Mouse (Mus musculus) layer of hippocampus, adult 8-10 months (tissue): ENCODE data around the gene Rcan2. TPM values are rescaled to one million over a fixed set of nuclear protein-coding genes. Genes with fewer than 3 reads are reported as not detected.
"Not testable (repeated sequence)": the region's sequence is repeated elsewhere in the genome, so short reads cannot be mapped to it uniquely, and the experiment has no call there.

Source experiments
- DNase-seq, 2 experiments: peaks; one replicate each; pipeline ENCODE4 v3.0.0; 2022; ENCODE audit warnings: low spot score in 2 of 2
- total RNA-seq, 4 experiments: library from RNA; stranded (reverse); gene quantifications; 2 replicates each; pipeline ENCODE4 v1.2.4; 2022

Rcan2 gene
- total RNA-seq, 4 experiments from 2014 or later: 96.1 to 102 (median 98.4) TPM

DNA sequence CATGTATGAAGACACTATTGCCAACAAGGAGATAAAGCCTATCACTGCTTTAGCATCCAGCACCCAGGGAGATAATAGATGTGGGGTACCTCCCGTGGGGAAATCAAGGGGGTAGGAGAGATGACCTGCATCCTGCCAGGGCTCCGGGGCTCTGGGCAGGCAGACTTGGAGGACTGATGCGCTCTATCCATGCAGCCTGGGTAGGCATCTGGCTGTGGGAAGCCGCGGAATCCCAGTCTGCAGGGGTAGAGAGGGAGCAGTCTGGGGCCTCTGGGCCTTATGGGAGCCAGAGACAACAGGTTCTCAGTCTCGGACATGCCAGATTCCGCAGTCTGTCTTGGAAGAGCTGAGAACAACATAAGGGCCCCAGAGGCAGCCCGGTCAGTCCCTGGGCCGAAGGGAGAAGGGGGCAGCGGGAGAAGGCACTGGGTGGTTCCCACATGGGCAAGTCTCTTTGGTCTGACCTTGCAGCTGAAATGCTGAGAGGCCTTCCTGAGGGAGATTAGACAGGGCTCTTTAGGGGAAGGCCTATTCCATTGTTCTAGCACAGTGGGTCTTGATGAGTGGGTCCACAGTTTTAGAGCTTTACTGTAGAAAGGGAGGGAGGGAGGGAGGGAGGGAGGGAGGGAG is 23.7 kb downstream of the Rcan2 start:
- no peak for DNase-seq

DNA sequence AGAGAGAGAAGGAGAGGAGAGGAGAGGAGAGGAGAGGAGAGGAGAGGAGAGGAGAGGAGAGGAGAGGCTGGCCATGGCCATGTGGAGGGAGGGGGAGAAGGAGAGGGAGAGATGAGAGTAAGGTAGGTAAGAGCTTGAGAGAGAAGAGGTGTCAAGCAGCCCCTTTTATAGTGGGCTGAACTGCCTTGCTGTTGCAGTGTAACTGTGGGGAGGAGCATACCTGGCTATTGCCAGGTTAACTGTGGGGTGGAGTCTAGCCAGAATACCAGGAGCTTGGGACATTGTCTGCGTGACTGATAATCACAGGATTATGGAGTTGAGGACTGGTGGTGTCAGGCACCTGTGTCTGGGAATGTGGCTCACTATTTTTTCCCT is 24.2 kb downstream of the Rcan2 start:
- DNase-seq: not testable (repeated sequence)

GRCm38 (mm10) chr17:43827261-43827660 is 26.1 kb downstream of the Rcan2 start:
- no peak for DNase-seq

- DNase-seq: no peak
Observed at GRCm38 (mm10) chr17:43832401-43833124, 31.4 kb downstream of the Rcan2 start.

DNA sequence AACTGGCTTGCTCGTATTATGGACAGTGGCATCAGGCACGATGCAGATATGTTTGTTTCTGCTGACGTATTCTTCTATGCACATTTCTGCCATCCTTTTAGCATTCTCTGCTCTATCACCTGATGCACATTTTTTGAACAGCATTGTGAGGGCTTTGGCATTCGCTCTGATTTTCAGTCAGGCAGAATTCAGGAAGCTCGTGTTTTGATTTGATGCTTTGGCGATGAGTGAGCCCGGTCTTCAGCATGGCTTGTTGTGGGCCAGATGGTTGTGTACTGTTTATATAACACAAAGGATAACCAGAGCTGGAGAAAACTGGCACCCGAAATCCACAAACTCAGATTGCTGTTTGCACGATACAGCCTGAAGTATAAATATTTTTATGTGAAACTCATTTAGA is 39.1 kb downstream of the Rcan2 start:
- DNase-seq: peak; percentile 33 to 40

DNA sequence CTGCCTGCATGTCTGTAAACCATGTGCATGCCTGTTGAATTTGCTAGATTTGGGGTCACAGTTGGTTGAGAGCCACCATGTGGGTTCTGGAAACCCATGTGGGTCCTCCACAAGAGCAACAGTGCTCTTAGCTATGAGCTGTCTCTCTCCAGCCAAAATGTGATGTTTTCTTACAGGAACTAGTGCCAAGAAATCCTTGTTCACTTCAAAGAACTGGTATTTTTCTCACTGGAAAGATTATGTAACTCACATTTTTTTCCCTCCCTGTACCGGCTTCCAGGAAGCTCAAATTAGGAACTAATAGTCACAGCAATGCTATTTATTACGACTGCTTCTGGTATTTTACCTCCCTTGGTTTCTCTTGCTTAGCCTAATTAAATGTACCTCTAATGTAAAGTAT is 45.6 kb downstream of the Rcan2 start:
- no peak for DNase-seq

DNA sequence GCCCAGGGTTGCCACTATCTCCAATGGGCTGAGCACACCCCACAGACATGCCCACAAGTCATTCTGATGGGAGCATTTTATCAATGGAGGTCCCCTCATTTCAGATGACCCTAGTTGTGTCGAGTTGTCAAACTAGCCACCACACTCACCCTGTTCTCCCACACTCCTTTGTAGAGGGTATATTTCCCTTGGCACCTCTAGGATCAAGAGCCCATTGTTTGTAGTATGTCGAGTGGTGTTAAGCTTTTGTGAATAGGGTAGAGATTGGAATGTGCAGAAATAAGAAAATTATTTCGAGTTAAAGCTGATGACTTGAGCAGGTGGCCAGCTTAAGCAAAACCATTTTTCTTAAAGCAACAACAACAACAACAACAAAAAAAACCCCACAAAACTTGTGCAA is 47.8 kb downstream of the Rcan2 start:
- no peak for DNase-seq

GRCm38 (mm10) chr17:43855132-43855531 is 54.0 kb downstream of the Rcan2 start:
- DNase-seq: no peak

DNA sequence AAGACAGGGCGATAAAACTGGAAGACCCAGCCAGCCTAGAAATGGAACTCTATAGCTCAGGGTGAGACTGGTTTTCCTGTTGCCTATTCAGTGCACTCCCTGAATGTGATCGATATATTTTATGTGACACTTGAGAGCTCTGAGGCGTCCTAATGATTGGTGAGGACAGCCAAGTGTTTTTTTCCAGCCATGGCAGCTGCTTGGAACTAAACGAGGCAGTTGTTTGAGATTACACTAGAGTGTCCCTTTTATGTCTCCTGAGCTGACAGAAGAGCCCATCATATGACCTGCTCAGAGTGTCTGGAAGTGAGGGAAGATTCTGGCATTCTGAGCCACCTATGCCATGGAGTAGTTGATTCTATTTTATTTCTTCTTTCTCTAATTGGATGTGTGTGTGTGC is 54.9 kb downstream of the Rcan2 start:
- DNase-seq: no peak

DNA sequence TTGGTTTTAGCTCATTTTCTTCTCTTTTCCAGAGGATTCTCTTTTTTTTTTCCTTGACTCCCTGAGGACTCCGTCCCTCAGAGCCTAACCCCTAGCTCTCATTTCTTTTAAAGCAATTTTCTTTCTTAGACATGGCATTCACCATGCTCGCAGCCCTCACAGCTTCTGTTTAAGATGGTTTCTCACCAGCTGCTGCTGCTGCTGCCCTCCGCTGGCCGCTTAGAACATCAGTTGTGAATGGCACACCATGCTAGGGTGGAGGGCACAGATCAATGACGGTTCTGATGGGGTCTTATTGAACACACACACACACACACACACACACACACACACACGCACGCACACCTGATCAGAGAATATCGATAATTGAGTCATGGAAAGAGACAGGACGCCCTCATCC is 67.7 kb downstream of the Rcan2 start:
- no peak for DNase-seq

- DNase-seq: peak; percentile 22 to 76
Observed at GRCm38 (mm10) chr17:43869677-43870076, 68.5 kb downstream of the Rcan2 start.

- DNase-seq: no peak
Observed at GRCm38 (mm10) chr17:43874417-43874816, 73.3 kb downstream of the Rcan2 start.

GRCm38 (mm10) chr17:43877425-43877824 is 76.3 kb downstream of the Rcan2 start:
- no peak for DNase-seq

GRCm38 (mm10) chr17:43883016-43883415 is 81.9 kb downstream of the Rcan2 start:
- DNase-seq: peak in 1 of 2 experiments; percentile 35

- DNase-seq: no peak
Observed at GRCm38 (mm10) chr17:43886262-43886661, 85.1 kb downstream of the Rcan2 start.

DNA sequence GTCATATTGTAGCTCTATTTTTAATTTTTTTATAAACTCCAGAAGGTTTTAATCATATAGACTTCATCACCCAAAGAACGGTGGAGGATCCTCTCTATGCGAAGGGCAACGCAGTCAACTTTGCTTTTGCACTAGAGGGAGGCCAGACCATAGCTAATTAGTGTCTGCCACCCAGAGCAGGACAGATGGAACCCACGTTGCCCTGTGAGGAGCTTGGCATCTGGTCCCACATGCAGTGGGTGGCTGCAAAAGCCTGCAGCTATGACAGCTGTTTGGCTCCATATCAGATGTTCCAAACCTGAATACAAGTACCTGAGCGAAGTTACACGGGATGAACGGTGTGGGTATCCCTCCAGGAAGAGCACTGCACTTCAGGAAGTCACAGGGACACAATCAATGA is 86.8 kb downstream of the Rcan2 start:
- DNase-seq: no peak

DNA sequence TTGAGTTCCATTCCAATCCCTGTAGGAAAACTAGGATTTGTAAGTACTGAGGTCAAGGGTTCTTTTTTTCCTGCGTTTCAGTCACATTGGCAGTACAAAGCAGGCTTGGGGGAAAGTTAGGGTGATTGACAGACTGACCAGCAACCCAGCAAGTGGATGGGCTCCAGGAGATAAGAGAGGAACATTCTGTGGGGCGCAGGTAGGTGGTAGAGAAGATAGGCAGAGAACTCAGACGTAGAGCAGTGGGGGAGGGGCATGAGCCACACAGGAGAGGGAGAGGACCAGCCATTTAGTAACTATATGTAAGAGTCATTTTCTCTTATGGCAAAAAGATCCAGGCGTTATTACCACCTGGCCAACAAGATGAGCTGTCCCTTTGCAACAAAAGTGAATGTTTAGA is 96.2 kb downstream of the Rcan2 start:
- DNase-seq: no peak

DNA sequence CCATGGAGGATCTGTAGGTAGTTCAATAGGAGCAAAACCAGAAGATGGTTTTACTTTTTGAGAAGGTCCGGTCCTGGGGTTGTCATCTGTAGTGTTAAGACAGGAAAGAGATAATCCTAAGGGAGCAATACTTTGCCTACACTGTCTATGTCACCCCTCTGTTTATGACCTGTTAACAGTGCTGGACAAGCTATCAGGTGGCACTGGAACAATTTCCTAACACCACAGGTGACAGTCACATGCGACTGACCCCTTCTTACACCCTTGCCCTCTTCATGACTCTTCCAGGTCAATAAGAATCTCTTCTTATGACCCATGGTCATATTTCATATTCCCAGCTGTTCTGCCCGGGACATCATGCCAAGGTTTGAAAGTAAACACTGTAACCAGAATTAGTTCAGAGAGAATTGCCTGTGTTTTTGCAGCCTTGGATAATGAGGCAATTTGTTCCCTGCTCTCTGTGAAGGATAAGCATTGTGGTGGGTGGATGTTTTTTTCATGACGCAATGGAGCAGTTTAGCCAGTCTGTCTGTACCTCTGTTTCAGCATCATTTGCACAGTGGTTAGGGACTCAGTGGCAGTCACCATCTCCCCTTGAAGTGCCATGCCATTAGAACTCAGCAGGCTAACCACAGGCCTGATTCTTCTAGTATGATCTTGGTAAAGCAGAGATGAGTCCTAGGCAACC is 98.4 kb downstream of the Rcan2 start:
- DNase-seq: no peak

DNA sequence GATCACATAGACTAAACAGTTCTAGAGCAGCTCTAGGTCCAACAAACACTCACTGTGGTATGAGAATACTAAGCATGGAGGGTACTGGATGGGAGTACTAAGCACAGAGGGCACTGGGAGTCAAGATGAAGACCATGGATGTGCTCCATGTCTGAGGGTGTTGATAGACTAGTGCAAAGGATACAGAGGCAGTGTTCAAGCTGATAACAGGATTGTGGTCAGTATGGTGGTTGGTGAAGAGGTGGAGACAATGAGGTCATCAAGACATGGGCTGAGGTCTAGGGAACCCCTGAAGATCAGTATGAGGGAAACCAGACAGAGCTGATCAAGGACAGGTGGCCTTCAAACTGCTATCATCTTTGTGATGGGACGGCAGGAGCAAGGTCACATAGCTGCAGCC is 99.0 kb downstream of the Rcan2 start:
- DNase-seq: no peak

DNA sequence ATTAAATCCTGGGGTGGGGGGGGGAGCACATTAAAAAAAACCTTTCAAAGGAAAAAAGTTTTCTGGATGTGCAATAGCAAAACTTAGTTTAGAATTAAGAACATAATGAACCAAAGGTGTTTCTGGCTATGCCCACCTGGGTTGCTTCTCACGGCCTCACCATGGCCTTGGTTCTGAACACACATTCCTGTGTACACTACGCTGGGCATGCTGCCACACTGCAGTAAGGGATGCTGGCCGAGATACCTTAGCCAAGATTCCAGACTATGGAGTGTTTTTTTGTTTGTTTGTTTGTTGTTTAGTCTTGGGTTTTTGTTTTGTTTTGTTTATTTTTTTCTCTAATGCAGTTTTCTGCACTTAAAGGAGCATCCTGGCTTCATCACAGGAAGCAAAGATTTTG is 100.3 kb downstream of the Rcan2 start:
- DNase-seq: no peak

DNA sequence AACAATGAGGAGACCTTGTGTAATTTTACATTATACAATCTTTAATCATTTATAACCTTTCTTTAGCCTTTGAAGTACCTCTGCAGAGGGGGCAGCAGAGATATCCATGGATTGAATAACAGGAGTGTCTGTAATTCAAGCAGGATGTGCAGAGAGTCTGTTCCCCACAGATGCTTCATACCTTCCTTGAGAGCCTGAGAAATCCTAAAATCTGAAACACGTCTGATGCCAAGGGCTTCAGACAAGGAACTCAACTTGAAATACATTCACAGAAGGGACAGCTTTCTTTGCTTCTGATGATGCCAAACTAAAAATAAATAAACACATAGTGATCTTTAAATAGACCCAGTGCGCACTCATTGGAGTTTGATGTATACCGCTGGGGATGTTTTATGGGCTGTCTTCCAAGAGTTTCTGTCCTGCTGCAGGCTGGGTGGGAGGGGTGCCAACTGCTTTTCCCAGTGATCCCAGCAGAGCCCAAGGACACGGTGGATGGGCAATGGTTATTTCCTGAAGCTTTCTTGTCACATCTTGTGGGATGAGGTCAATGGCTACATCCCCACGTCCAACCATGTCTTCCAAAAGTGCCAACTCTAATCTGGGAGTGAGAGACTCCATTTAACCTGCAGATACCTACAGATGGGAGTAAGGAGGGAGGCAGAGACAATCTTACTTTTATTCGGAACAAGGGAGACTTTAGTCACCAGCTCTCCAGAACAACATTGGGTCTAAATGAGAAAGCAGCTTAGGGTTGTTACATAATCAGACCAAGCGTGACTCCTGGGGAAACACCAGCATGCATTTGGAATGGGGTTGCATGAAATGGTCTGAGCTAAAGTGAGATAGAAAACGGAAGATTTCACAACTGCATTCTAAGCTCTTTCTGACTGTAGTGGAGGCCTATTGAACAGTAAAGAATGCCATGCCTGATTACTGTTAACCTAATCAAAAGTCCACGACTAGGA is 102.9 kb downstream of the Rcan2 start:
- DNase-seq: no peak

DNA sequence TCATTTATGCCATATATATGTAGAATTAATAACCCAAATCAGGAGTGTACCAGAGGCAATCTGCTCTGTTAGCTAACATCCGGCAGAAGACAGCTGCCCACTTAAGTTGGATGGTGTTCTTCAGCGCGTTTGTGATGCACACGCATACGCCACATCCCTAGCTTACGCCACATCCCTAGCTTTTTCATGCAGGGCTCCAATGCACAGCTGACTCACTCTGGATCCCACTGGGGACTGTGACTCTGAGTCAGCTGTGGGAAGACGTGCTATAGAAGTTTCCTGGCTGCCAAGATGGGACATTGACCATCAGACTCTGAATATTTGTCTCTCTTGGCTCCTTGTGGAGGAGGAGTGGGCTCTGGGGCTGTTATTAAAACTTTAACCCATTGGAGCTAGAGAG is 103.7 kb downstream of the Rcan2 start:
- DNase-seq: no peak
